Mouse (Mus musculus): ENCODE results near the gene Btbd11.

DNA sequence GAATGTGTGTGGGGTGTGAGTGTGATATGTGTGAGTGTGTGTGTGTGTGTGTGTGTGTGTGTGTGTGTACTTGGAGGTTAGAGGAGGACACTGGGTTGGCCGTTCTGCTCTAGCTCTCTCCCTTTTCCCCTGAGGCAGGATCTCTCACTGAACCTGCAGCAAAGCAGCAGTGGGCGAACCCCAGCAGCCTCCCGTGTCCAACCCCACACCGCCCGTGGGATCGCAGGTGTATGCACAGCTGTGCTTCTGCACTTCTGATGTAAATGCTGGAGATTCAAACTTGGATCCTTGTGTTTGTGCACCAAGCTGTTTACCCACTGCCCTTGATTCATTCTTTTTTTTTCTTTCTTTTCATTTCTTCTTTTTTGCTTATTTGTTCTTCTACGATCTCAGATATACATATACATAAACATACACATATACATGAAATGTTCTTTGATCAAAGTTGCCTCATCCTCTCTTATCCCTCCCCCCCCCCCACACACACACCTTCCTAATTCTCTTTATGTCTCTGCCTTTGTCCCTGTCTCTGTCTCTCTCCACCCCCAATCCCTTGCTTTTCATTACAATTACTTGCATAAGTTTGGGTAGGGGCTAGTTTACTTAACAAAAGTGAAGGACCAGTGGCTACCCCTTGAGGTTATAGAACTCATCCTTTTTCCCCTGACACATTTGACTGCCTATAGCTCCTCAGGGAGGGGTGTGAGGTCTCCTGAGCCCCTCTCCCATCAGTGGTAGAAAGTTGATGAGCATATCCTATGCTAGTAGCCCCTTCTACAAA, 120.8 kb downstream of the Btbd11 start:
- TF ChIP-seq CTCF (IDR thresholded peaks at IDR 0.05; ENCODE audit: control insufficient read depth, insufficient read depth, low read length): no peak
- no peak for TF ChIP-seq POLR2A (IDR thresholded peaks at IDR 0.05; ENCODE audit: borderline replicate concordance, control insufficient read depth, low read depth, low read length)

All from bone marrow, adult 2 months (tissue).